Mouse (Mus musculus): ENCODE data around the gene Rpl31. TPM values are rescaled to one million over a fixed set of nuclear protein-coding genes. Genes with fewer than 3 reads are reported as not detected.
A peak's percentile ranks its signal among the peaks of the same experiment; 100 is the strongest.

Rpl31 gene
- 579 and 581 TPM in 2 replicates for polyA plus RNA-seq (2015; fragmentation: Nextera tagmentation; extraction: Ambion mirVana)

DNA sequence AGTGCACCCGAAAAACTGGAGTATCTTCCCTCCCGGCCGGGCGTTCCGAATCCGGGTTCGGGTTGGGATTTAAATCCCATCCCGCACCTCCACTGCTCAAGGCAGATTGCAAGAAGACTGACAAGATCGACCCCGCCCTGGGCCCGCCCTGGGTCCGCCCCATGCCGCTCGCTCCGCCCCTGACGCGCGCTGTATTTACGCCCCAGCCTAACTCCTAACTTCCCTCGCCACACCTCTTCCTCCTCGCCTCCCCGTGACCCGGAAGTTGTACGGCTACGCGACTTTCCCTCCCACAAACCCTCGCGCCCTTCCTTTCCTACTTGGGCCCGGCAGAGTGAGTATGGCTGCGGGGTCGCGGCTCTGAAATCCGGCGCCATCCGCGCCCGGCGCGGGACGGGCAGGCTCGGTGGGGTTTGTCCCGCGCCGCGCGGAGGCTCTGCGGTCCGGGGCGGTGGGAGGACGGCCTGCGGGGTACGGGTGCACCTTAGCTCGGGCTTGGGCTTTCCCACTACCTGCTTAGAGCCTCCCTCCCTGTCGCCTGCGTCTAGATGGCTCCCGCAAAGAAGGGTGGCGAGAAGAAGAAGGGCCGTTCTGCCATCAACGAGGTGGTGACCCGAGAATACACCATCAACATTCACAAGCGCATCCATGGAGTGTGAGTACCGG, at the start of gene Rpl31:
Rpl31 (plus strand) TSS at position 242 of the 666 bp plus-strand sequence.
- Histone ChIP-seq H3K4me2 (peak within 1 kb of the TSS; percentile 76), H3K9me3 (replicated peaks) (no peaks in the 10 kb centered on the region), H3K4me1 (peaks cover 23% of the 10 kb centered on the region), H3K9ac (peak within 1 kb of the TSS; percentile 97), H3K27ac (peak within 1 kb of the TSS; percentile 94), H3K36me3 (peaks cover 37% of the 10 kb centered on the region), H3K27me3 (no peaks in the 10 kb centered on the region), H3K4me3 (replicated peaks) (peak within 1 kb of the TSS; percentile 83)
- WGBS, result under 1% methylated on average over 61 of the region's 62 CpGs
- ATAC-seq (replicated peaks; ENCODE audit: low FRiP score), result peak; percentile 99

DNA sequence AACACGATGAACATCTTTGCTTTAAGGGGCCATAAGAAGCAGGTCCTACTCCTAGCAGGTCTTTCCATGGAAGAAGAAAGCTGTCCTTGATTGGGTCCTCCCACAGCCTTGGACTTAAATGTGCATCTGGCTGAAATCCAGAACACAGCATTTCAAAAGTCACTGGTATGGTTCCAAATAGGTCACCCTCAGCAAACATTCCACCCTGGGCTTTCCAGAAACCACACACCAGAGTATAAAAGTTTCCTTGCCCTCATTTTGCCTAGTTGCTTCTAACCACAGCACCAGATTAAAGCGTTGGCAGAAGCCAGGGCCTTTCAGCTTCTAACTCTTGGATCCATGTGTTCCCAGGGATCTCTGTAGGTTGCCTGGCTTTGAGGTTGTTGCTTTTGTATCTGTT, 49.7 kb upstream of the Rpl31 start:
- ATAC-seq (replicated peaks; ENCODE audit: low FRiP score), result no peak
- H3K9me3 ChIP-seq (replicated peaks), result no peaks in the 10 kb centered on the region
- H3K27ac ChIP-seq, result no peak overlapping the region

DNA sequence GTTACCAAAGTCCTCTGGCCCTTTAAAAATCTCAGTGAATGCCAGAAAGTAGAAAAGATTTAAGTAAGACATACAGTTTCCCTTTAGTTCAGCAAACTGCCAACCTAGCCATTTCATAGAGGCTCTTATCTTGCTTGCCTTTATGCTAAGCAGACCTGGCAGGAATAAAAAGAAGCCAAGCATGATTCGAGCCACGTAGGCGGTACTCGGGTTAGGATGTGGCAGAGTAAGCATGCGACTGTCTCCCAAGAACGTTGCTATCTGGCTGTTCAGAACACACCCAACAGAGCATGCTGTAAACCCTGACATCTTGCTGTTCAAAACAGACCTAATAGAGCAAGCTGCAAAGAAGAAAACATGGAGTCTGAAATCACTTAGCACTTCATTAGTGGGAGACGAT, 48.8 kb upstream of the Rpl31 start:
- Histone ChIP-seq H3K9me3 (replicated peaks) (no peaks in the 10 kb centered on the region), H3K4me1 (0 out of 2 replicates have a peak, but pooled peaks cover 6% of the 10 kb centered on the region), H3K27ac (no peak overlapping the region), H3K9ac (no peak overlapping the region), H3K4me2 (no peak overlapping the region), H3K36me3 (no peaks in the 10 kb centered on the region), H3K4me3 (replicated peaks) (no peak overlapping the region), H3K27me3 (no peaks in the 10 kb centered on the region)
- no peak for ATAC-seq (replicated peaks; ENCODE audit: low FRiP score)
- 79% methylated on average over 7 of the region's 7 CpGs for WGBS

More for the DNA sequence above, 49.7 kb upstream of the Rpl31 start:
- Histone ChIP-seq H3K4me3 (replicated peaks) (no peak overlapping the region), H3K36me3 (no peaks in the 10 kb centered on the region), H3K4me1 (0 out of 2 replicates have a peak, but pooled peaks cover 9% of the 10 kb centered on the region), H3K27me3 (no peaks in the 10 kb centered on the region), H3K4me2 (no peak overlapping the region), H3K9ac (no peak overlapping the region)
- 79% methylated on average over 2 of the region's 2 CpGs for WGBS

DNA sequence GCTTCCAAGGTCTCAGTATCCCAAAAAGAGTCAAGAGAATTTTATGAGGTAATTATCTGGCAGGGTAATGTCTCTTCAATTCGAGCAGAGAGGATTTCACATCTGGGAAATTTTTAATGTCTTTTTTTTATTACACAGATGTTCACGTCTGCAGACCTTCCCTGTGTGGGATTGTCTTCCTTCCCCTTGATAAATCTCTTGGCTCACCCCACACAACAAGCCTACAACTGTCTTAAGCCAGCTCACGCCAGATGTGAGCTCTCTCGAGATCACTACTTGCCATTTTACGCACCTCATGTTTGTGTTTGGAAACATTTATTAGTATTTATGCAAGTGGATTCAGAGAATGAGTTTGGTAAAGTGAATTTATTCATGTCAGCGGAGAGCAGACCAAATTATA, 45.7 kb upstream of the Rpl31 start:
- H3K9me3 ChIP-seq (replicated peaks), result no peaks in the 10 kb centered on the region
- H3K9ac ChIP-seq, result no peak overlapping the region
- H3K27ac ChIP-seq, result no peak overlapping the region
- no peak for ATAC-seq (replicated peaks; ENCODE audit: low FRiP score)
- no peaks in the 10 kb centered on the region for H3K27me3 ChIP-seq
- H3K4me1 ChIP-seq, result 0 out of 2 replicates have a peak, but pooled peaks cover 6% of the 10 kb centered on the region
- no peak overlapping the region for H3K4me3 ChIP-seq (replicated peaks)
- no peak overlapping the region for H3K4me2 ChIP-seq
- no peaks in the 10 kb centered on the region for H3K36me3 ChIP-seq
- WGBS, result 46% methylated on average over 6 of the region's 6 CpGs

DNA sequence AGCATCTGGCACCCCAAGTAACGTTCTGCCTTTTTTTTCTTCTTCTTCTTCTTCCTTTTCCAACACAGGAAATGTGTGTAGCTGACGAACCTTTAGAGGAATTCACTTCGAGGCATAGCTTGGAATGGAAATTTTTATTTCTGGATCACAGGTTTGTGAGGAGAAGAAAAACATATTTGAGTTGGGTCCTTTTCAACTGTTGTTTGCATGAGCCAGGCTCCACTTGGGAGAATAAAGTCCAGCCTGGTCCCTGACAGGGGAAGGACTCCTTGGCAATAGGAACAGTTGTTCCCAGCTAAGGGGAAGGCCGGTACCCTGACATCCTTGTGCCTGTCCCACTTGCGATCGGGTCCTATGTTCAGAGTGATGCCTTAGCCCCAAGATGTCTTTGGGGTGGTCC, 42.4 kb upstream of the Rpl31 start:
- Histone ChIP-seq H3K36me3 (no peaks in the 10 kb centered on the region), H3K9me3 (replicated peaks) (no peaks in the 10 kb centered on the region), H3K9ac (no peak overlapping the region), H3K27me3 (no peaks in the 10 kb centered on the region), H3K4me2 (no peak overlapping the region), H3K4me3 (replicated peaks) (no peak overlapping the region), H3K27ac (no peak overlapping the region), H3K4me1 (no peaks in the 10 kb centered on the region)
- no peak for ATAC-seq (replicated peaks; ENCODE audit: low FRiP score)
- 88% methylated on average over 6 of the region's 6 CpGs for WGBS

DNA sequence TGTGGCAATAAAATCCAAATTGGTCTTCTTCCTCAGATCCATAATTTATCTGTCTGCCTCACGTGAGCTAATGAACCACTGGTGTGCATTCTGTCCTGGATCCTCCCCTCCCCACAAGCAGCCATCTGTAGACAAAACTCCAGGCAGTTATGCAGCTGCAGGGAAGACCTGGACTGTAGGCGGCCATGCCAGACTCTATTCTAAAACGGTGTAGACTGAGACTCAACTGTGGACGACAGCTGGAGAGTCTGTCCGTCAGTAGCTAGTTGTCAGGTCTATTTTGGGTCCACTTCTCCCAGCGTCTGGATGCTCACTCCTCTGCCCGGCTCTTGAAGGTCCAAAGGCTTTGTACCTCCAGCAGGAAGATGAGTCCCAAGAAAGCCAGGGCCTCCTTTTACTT, 40.1 kb upstream of the Rpl31 start:
- no peaks in the 10 kb centered on the region for H3K4me1 ChIP-seq
- H3K4me2 ChIP-seq, result no peak overlapping the region
- ATAC-seq (replicated peaks; ENCODE audit: low FRiP score), result no peak
- 65% methylated on average over 7 of the region's 7 CpGs for WGBS
- no peaks in the 10 kb centered on the region for H3K27me3 ChIP-seq
- no peaks in the 10 kb centered on the region for H3K36me3 ChIP-seq
- no peak overlapping the region for H3K4me3 ChIP-seq (replicated peaks)
- H3K27ac ChIP-seq, result no peak overlapping the region
- H3K9me3 ChIP-seq (replicated peaks), result no peaks in the 10 kb centered on the region
- no peak overlapping the region for H3K9ac ChIP-seq

DNA sequence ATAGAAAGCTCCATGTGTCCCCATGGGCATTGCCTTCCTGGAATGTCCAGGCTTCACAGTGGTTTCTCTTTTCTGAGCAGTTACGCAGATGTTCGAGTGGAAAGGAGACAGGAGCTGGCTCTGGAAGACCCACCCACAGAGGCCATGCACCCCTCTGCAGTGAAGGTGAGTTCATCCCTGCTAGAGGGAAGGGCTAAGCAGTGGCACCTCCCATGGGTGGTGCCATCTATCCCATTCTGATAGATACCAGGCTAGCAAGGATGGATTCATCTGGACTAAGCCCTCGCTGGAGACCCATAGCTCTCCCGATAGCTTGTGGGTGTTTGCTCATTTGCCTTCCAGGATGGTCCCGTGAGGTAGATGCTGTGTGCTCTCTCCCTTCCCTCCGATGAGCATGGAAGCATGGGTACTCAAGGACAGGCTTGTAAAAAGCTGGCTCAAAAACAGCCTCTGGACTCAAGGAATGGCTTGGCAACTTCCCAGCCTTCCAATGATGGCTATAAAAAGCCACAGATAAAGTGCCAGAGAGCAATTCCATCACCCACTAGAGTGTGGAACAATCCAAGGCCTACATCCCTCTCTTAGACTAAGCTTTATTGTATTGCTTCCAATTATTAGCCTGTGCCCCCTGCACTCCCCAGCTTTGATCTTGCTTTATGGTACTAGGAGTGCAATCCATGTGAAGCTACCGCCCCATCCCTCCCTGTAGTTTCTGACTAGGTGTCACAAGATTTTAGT, 36.6 kb upstream of the Rpl31 start:
- Histone ChIP-seq H3K4me2 (no peak overlapping the region), H3K36me3 (no peaks in the 10 kb centered on the region), H3K4me3 (replicated peaks) (no peak overlapping the region), H3K9me3 (replicated peaks) (no peaks in the 10 kb centered on the region), H3K4me1 (no peaks in the 10 kb centered on the region), H3K27me3 (peaks cover 4% of the 10 kb centered on the region; the same call in 1 of the 2 replicates), H3K27ac (no peak overlapping the region), H3K9ac (no peak overlapping the region)
- 54% methylated on average over 7 of the region's 7 CpGs for WGBS
- ATAC-seq (replicated peaks; ENCODE audit: low FRiP score), result no peak

DNA sequence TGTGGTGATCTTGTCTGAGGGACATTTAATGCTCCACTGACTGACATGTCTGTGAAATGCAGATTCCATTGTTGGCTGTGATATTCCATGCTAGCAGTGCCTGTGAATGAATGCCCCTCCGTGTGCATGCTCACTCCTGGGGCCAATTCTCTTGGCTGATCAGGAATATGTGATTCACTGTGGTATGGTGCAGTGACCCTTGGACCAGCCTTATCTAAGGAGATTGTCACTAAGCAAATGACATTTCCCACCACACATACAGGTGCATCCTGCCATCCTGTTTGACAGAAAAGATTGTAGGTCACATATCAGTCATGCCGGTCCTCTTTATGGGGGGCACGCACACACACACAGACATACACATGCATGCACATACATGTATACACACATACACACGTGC, 35.2 kb upstream of the Rpl31 start:
- 81% methylated on average over 4 of the region's 4 CpGs for WGBS
- H3K4me2 ChIP-seq, result no peak overlapping the region
- ATAC-seq (replicated peaks; ENCODE audit: low FRiP score), result no peak

DNA sequence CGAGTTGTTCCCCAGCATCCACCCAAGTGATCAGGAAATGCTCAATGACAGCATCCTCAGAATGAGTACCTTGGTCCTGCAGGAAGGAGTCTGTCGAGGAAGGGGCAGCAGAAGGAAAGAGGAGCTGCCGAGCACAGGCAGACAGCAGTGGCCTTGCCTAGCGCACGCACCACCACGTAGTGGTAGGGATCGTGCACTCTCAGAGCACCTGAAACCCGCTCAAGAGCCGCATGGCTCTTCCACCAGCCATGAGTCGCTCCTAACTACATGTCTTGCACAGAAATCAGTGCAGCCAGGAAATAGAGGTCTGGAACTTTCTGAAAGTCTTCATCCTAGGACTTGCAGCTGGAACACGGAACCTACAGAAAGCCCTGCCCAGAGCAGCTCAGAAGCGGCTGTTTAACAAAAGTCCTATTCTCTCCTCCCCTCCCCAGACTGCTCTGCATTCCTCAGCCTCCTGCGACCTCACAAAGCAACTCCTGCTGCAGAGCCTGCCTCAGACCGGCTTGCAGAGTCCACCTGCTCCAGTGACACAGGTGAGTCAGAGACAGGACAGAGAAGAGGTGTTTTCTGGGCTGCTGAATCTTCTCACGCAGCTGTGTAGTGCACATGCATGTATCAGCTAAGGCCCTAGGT, 32.0 kb upstream of the Rpl31 start:
- H3K9me3 ChIP-seq (replicated peaks), result no peaks in the 10 kb centered on the region
- no peak overlapping the region for H3K4me3 ChIP-seq (replicated peaks)
- H3K4me2 ChIP-seq, result no peak overlapping the region
- H3K27ac ChIP-seq, result no peak overlapping the region
- no peak for ATAC-seq (replicated peaks; ENCODE audit: low FRiP score)
- no peaks in the 10 kb centered on the region for H3K36me3 ChIP-seq
- no peak overlapping the region for H3K9ac ChIP-seq
- H3K27me3 ChIP-seq, result peaks cover 10% of the 10 kb centered on the region; the same call in 1 of the 2 replicates
- WGBS, result 22% methylated on average over 15 of the region's 15 CpGs
- 0 out of 2 replicates have a peak, but pooled peaks cover 3% of the 10 kb centered on the region for H3K4me1 ChIP-seq

More for the DNA sequence above, 35.2 kb upstream of the Rpl31 start:
- Histone ChIP-seq H3K4me3 (replicated peaks) (no peak overlapping the region), H3K36me3 (no peaks in the 10 kb centered on the region), H3K9ac (no peak overlapping the region), H3K4me1 (no peaks in the 10 kb centered on the region), H3K9me3 (replicated peaks) (no peaks in the 10 kb centered on the region), H3K27me3 (peaks cover 7% of the 10 kb centered on the region; the same call in 1 of the 2 replicates), H3K27ac (no peak overlapping the region)

DNA sequence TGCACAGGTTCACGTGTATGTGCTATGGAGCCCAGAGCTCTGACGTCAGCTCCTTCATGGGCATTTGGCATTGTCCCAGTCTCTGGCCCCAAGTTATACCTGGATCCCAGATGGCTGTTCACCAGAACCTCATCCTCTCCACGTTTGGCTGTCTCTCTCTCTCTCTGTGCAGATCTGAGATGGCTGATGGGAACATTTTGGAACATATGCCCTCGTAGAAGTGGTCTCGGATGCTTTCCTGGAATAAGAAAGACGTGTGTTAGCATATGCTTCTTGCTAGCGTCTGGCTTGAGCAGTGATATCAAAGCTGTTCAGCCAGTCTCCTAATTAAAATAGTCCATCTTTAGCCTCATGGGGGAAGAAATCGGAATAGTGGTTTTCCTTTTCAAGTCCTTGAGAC, 30.9 kb upstream of the Rpl31 start:
- 82% methylated on average over 8 of the region's 8 CpGs for WGBS

DNA sequence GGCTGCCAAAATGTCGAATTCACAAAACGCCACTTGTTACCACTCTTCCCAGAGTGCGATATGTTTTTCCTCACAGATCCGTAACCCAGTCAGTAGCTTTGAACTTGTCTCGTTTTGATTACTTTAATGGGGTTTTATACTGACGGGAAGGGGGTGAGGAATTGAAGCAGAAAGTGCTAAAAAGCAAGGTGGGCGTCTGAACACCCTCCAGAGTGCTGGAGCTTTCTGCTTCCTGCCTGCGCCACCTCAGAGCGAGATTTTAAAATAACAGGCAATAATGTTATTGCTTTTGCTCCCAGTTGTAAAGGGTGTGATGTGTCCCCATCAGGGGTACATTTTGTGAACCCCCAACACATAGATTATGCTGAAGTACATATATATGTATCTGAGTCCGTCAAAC, 28.8 kb upstream of the Rpl31 start:
- no peaks in the 10 kb centered on the region for H3K9me3 ChIP-seq (replicated peaks)
- 61% methylated on average over 10 of the region's 10 CpGs for WGBS
- H3K4me3 ChIP-seq (replicated peaks), result no peak overlapping the region
- no peaks in the 10 kb centered on the region for H3K36me3 ChIP-seq
- H3K9ac ChIP-seq, result no peak overlapping the region
- 0 out of 2 replicates have a peak, but pooled peaks cover 3% of the 10 kb centered on the region for H3K4me1 ChIP-seq
- no peak for ATAC-seq (replicated peaks; ENCODE audit: low FRiP score)
- no peak overlapping the region for H3K27ac ChIP-seq
- H3K27me3 ChIP-seq, result peaks cover 10% of the 10 kb centered on the region; the same call in 1 of the 2 replicates
- H3K4me2 ChIP-seq, result no peak overlapping the region

More for the DNA sequence above, 30.9 kb upstream of the Rpl31 start:
- H3K36me3 ChIP-seq, result no peaks in the 10 kb centered on the region
- no peak overlapping the region for H3K4me3 ChIP-seq (replicated peaks)
- no peak overlapping the region for H3K9ac ChIP-seq
- peaks cover 10% of the 10 kb centered on the region; the same call in 1 of the 2 replicates for H3K27me3 ChIP-seq
- ATAC-seq (replicated peaks; ENCODE audit: low FRiP score), result no peak
- H3K4me1 ChIP-seq, result 0 out of 2 replicates have a peak, but pooled peaks cover 3% of the 10 kb centered on the region
- no peak overlapping the region for H3K27ac ChIP-seq
- no peak overlapping the region for H3K4me2 ChIP-seq
- no peaks in the 10 kb centered on the region for H3K9me3 ChIP-seq (replicated peaks)

DNA sequence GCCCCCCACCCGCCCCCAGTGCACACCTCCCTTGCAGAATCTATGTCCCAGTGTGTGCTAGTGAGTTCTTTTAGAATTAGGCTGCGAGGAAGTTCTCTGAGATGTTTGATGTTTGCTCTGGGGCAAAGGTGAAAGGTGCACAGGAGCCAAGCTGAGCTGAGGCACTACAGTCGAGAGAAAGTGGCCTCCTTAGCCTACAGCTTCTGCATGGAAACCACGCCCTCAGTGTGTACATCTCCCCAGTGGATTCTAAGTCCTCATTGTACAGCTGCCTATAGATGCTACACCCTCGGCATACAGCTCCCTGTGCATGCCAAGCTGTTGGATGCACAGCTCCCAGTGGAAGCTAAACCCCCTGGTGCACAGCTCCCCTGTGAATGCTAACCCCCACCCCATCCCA, 28.2 kb upstream of the Rpl31 start:
- no peaks in the 10 kb centered on the region for H3K9me3 ChIP-seq (replicated peaks)
- H3K27ac ChIP-seq, result no peak overlapping the region
- H3K36me3 ChIP-seq, result no peaks in the 10 kb centered on the region
- ATAC-seq (replicated peaks; ENCODE audit: low FRiP score), result no peak
- peaks cover 10% of the 10 kb centered on the region; the same call in 1 of the 2 replicates for H3K27me3 ChIP-seq
- H3K4me1 ChIP-seq, result 0 out of 2 replicates have a peak, but pooled peaks cover 3% of the 10 kb centered on the region
- H3K4me3 ChIP-seq (replicated peaks), result no peak overlapping the region
- 45% methylated on average over 5 of the region's 5 CpGs for WGBS
- no peak overlapping the region for H3K4me2 ChIP-seq
- no peak overlapping the region for H3K9ac ChIP-seq

Measured in kidney, embryonic 15.5 days (tissue).